Mouse (Mus musculus): ENCODE measurements around the gene Cdk2ap1.
"Not testable (repeated sequence)": the region's sequence is repeated elsewhere in the genome, so short reads cannot be mapped to it uniquely, and the experiment has no call there.

The Cdk2ap1 gene

DNA sequence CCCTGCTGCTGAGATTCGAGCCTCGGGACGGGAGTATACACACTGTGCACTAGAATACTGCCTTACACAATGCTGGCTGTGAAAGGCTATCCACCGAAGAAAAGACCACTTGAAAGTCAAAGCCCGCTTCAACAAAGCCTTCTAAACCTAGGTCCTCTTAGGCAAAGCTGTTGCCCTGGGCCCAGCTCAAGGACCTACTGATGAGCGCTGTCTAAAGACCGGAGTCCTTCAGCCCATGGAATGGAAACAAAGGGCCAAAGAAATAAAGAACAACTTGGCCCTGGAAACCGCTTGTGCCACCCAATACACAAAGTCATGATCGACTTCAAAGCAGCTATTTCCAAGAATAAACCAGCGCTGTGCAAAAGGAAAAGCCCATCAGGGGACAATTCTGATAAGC lies 53.7 kb downstream of the Cdk2ap1 start:
- in situ Hi-C loops (cut with MboI; ENCODE audit: low pct_unique_long_range_greater_than_20kb in 1 of 2, low sequenced_read_pairs in 2 of 2, unreplicated experiment in 1 of 2): loop anchor here (10.0 kb wide), 1 partner anchor 144 kb away; no protein-coding TSS in a partner anchor

DNA sequence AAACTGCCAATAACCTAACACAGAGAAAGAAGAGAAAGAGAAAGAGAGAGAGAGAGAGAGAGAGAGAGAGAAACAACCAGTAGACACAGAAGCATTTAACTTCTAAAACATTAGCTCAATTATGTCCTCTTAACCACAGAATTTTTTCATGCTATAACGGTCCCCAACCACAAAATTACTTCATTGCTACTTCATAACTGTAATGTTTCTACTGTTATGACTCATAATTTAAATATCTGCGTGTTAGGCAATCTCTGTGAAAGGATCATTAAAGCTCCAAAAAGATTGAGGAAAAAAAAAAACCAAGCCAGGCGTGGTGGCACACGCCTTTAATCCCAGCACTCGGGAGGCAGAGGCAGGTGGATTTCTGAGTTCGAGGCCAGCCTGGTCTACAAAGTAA lies 60.0 kb downstream of the Cdk2ap1 start:
- in situ Hi-C loops (cut with MboI; ENCODE audit: low pct_unique_long_range_greater_than_20kb in 1 of 2, low sequenced_read_pairs in 2 of 2, unreplicated experiment in 1 of 2): loop anchor here (10.0 kb wide), 1 partner anchor 138 kb away; no protein-coding TSS in a partner anchor

DNA sequence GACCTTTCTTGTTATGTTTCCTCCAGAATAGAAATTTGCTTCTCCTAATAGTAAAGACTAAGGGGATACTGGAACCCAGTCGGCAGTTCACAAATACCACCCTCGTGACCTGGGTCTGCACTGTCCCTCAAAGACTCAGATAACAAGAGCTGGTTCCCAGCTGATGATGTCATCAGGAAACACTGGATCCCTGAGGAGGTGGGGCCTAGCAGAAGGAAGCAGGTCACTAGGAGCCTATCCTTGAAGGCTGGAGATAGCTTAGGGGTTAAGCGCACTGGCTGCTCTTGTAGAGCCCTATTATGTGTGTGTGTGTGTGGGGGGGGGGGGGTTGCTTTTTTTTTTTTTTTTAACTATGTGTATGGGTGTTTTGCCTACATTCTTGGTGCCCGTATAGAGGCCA lies 62.8 kb downstream of the Cdk2ap1 start:
- in situ Hi-C loops (cut with MboI; ENCODE audit: low pct_unique_long_range_greater_than_20kb in 1 of 2, low sequenced_read_pairs in 2 of 2, unreplicated experiment in 1 of 2): loop anchor here (10.0 kb wide), 1 partner anchor 135 kb away; no protein-coding TSS in a partner anchor

DNA sequence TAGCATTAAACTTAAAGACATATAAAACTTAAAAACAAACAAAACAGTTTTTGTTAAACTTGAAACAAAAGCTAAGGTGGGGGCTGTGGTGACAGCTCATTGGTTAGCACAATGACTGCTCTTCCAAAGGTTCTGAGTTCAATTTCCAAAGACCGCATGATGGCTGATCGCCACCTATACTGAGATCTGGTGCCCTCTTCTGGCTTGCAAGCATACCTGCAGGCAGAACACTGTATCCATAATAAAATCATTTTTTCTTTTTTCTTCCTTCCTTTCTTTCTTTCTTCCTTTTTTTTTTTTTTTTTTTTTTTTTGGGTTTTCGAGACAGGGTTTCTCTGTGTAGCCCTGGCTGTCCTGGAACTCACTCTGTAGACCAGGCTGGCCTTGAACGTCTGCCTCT lies 63.6 kb downstream of the Cdk2ap1 start:
- in situ Hi-C loops (cut with MboI; ENCODE audit: low pct_unique_long_range_greater_than_20kb in 1 of 2, low sequenced_read_pairs in 2 of 2, unreplicated experiment in 1 of 2): not testable (repeated sequence)

DNA sequence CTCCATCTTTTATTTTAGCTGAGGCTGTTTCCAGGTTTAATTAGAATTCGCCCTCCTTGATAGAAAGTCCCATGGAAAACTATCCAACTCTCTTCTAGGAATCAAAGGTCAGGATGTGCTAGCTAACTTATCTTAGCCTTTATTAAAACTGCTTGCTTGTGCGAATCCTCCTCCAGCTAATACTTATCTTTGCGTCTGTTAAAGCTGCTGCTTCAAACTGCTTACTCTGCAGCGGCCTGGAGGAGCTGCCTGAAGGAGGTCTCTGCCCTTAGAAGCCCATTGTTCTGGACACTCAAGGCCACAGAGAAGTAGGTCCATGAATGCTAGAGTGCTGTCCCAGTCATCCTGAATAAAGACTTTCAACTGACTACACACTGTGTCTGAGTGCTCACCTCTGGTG lies 66.4 kb downstream of the Cdk2ap1 start:
- in situ Hi-C loops (cut with MboI; ENCODE audit: low pct_unique_long_range_greater_than_20kb in 1 of 2, low sequenced_read_pairs in 2 of 2, unreplicated experiment in 1 of 2): no loop called here

Data from mouse embryonic stem cell (cell line).